Mouse (Mus musculus) layer of hippocampus, adult 18-20 months (tissue): Measurements from ENCODE around the gene 1700017B05Rik. TPM values are rescaled to one million over a fixed set of nuclear protein-coding genes. Genes with fewer than 3 reads are reported as not detected.

Source experiments
- DNase-seq, 2 experiments: peaks; one replicate each; pipeline ENCODE4 v3.0.0; 2022; ENCODE audit warnings: low spot score in 2 of 2
- total RNA-seq, 2 experiments: library from RNA; stranded (reverse); gene quantifications; 2 replicates each; pipeline ENCODE4 v1.2.3; 2021

1700017B05Rik gene
- total RNA-seq, 2 experiments from 2014 or later, result 30.6 to 32.1 TPM

- no peak for DNase-seq
Measured at GRCm38 (mm10) chr9:57272902-57273804, 10.7 kb upstream of the 1700017B05Rik start.

GRCm38 (mm10) chr9:57271837-57272562, 9.6 kb upstream of the 1700017B05Rik start:
- DNase-seq, result no peak

GRCm38 (mm10) chr9:57271081-57271480, 8.7 kb upstream of the 1700017B05Rik start:
- peak in 1 of 2 experiments; percentile 58 for DNase-seq

- peak in 1 of 2 experiments; percentile 42 for DNase-seq
Measured at GRCm38 (mm10) chr9:57270399-57270798, 8.0 kb upstream of the 1700017B05Rik start.

GRCm38 (mm10) chr9:57269384-57269783, 7.0 kb upstream of the 1700017B05Rik start:
- no peak for DNase-seq

- no peak for DNase-seq
Measured at GRCm38 (mm10) chr9:57268575-57268974, 6.2 kb upstream of the 1700017B05Rik start.

GRCm38 (mm10) chr9:57268078-57268477, 5.7 kb upstream of the 1700017B05Rik start:
- DNase-seq, result no peak

- no peak for DNase-seq
Measured at GRCm38 (mm10) chr9:57267421-57267820, 5.0 kb upstream of the 1700017B05Rik start.

GRCm38 (mm10) chr9:57265125-57265524, 2.7 kb upstream of the 1700017B05Rik start:
- DNase-seq, result no peak

- DNase-seq, result no peak
Measured at GRCm38 (mm10) chr9:57262795-57263684, 628 bp upstream of the 1700017B05Rik start.

- peak in 1 of 2 experiments; percentile 43 for DNase-seq
Measured at GRCm38 (mm10) chr9:57261516-57261912, 898 bp downstream of the 1700017B05Rik start.

- no peak for DNase-seq
Measured at GRCm38 (mm10) chr9:57260940-57261339, 1.5 kb downstream of the 1700017B05Rik start.

GRCm38 (mm10) chr9:57259736-57260135, 2.7 kb downstream of the 1700017B05Rik start:
- peak; percentile 74 to 94 for DNase-seq

GRCm38 (mm10) chr9:57257627-57258026, 4.8 kb downstream of the 1700017B05Rik start:
- DNase-seq, result peak in 1 of 2 experiments; percentile 34

GRCm38 (mm10) chr9:57256861-57257260, 5.6 kb downstream of the 1700017B05Rik start:
- DNase-seq, result no peak

- DNase-seq, result no peak
Measured at GRCm38 (mm10) chr9:57256309-57256708, 6.1 kb downstream of the 1700017B05Rik start.

GRCm38 (mm10) chr9:57254823-57255495, 7.5 kb downstream of the 1700017B05Rik start:
- DNase-seq, result no peak

GRCm38 (mm10) chr9:57254061-57254460, 8.4 kb downstream of the 1700017B05Rik start:
- no peak for DNase-seq

GRCm38 (mm10) chr9:57251139-57251538, 11.3 kb downstream of the 1700017B05Rik start:
- no peak for DNase-seq

- no peak for DNase-seq
Measured at GRCm38 (mm10) chr9:57250026-57250425, 12.4 kb downstream of the 1700017B05Rik start.
